Mouse (Mus musculus): ENCODE results near the gene Egfem1. TPM values are rescaled to one million over a fixed set of nuclear protein-coding genes. Genes with fewer than 3 reads are reported as not detected.

Gene Egfem1
- polyA plus RNA-seq, 1 experiment, result not detected

GRCm38 (mm10) chr3:29701126-29701525 is 619.3 kb downstream of the Egfem1 start:
- WGBS, result 59% methylated on average over 2 of the region's 2 CpGs
- H3K27ac ChIP-seq (ENCODE audit: control insufficient read depth, insufficient read depth, low read depth, low read length, poor library complexity), result no peak overlapping the region
- TF ChIP-seq CTCF (IDR thresholded peaks at IDR 0.05; ENCODE audit: control insufficient read depth, insufficient read depth, low read length) (no peak), POLR2A (IDR thresholded peaks at IDR 0.05; ENCODE audit: borderline replicate concordance, control insufficient read depth, low read depth, low read length) (no peak)
- no peak overlapping the region for H3K4me3 ChIP-seq (replicated peaks; ENCODE audit: control insufficient read depth, low read depth, low read length)
- no peaks in the 10 kb centered on the region for H3K4me1 ChIP-seq (ENCODE audit: control insufficient read depth, insufficient read depth, low read length)

- no peak overlapping the region for H3K4me3 ChIP-seq (replicated peaks; ENCODE audit: control insufficient read depth, low read depth, low read length)
- WGBS, result 74% methylated on average over 2 of the region's 2 CpGs
- no peak overlapping the region for H3K27ac ChIP-seq (ENCODE audit: control insufficient read depth, insufficient read depth, low read depth, low read length, poor library complexity)
- no peaks in the 10 kb centered on the region for H3K4me1 ChIP-seq (ENCODE audit: control insufficient read depth, insufficient read depth, low read length)
- no peak for TF ChIP-seq CTCF (IDR thresholded peaks at IDR 0.05; ENCODE audit: control insufficient read depth, insufficient read depth, low read length)
- TF ChIP-seq POLR2A (IDR thresholded peaks at IDR 0.05; ENCODE audit: borderline replicate concordance, control insufficient read depth, low read depth, low read length), result no peak
Measured at GRCm38 (mm10) chr3:29706816-29707215, 625.0 kb downstream of the Egfem1 start.

GRCm38 (mm10) chr3:29707467-29707866 is 625.6 kb downstream of the Egfem1 start:
- Histone ChIP-seq H3K4me1 (ENCODE audit: control insufficient read depth, insufficient read depth, low read length) (no peaks in the 10 kb centered on the region), H3K4me3 (replicated peaks; ENCODE audit: control insufficient read depth, low read depth, low read length) (no peak overlapping the region), H3K27ac (ENCODE audit: control insufficient read depth, insufficient read depth, low read depth, low read length, poor library complexity) (no peak overlapping the region)
- TF ChIP-seq CTCF (IDR thresholded peaks at IDR 0.05; ENCODE audit: control insufficient read depth, insufficient read depth, low read length) (no peak), POLR2A (IDR thresholded peaks at IDR 0.05; ENCODE audit: borderline replicate concordance, control insufficient read depth, low read depth, low read length) (no peak)
- WGBS, result 78% methylated on average over 1 of the region's 1 CpGs

- TF ChIP-seq POLR2A (IDR thresholded peaks at IDR 0.05; ENCODE audit: borderline replicate concordance, control insufficient read depth, low read depth, low read length) (no peak), CTCF (IDR thresholded peaks at IDR 0.05; ENCODE audit: control insufficient read depth, insufficient read depth, low read length) (no peak)
- no peak overlapping the region for H3K27ac ChIP-seq (ENCODE audit: control insufficient read depth, insufficient read depth, low read depth, low read length, poor library complexity)
- WGBS, result 59% methylated on average over 8 of the region's 8 CpGs
- no peaks in the 10 kb centered on the region for H3K4me1 ChIP-seq (ENCODE audit: control insufficient read depth, insufficient read depth, low read length)
- no peak overlapping the region for H3K4me3 ChIP-seq (replicated peaks; ENCODE audit: control insufficient read depth, low read depth, low read length)
Measured at GRCm38 (mm10) chr3:29726376-29726967, 644.6 kb downstream of the Egfem1 start.

- no peaks in the 10 kb centered on the region for H3K4me1 ChIP-seq (ENCODE audit: control insufficient read depth, insufficient read depth, low read length)
- TF ChIP-seq CTCF (IDR thresholded peaks at IDR 0.05; ENCODE audit: control insufficient read depth, insufficient read depth, low read length) (no peak), POLR2A (IDR thresholded peaks at IDR 0.05; ENCODE audit: borderline replicate concordance, control insufficient read depth, low read depth, low read length) (no peak)
- H3K27ac ChIP-seq (ENCODE audit: control insufficient read depth, insufficient read depth, low read depth, low read length, poor library complexity), result no peak overlapping the region
- WGBS, result 3% methylated on average over 4 of the region's 4 CpGs
- no peak overlapping the region for H3K4me3 ChIP-seq (replicated peaks; ENCODE audit: control insufficient read depth, low read depth, low read length)
Measured at GRCm38 (mm10) chr3:29730062-29730760, 648.4 kb downstream of the Egfem1 start.

- 86% methylated on average over 1 of the region's 1 CpGs for WGBS
- Histone ChIP-seq H3K27ac (ENCODE audit: control insufficient read depth, insufficient read depth, low read depth, low read length, poor library complexity) (no peak overlapping the region), H3K4me1 (ENCODE audit: control insufficient read depth, insufficient read depth, low read length) (no peaks in the 10 kb centered on the region), H3K4me3 (replicated peaks; ENCODE audit: control insufficient read depth, low read depth, low read length) (no peak overlapping the region)
- TF ChIP-seq POLR2A (IDR thresholded peaks at IDR 0.05; ENCODE audit: borderline replicate concordance, control insufficient read depth, low read depth, low read length), result no peak
- TF ChIP-seq CTCF (IDR thresholded peaks at IDR 0.05; ENCODE audit: control insufficient read depth, insufficient read depth, low read length), result no peak
Measured at GRCm38 (mm10) chr3:29731509-29731908, 649.7 kb downstream of the Egfem1 start.

- no peak overlapping the region for H3K27ac ChIP-seq (ENCODE audit: control insufficient read depth, insufficient read depth, low read depth, low read length, poor library complexity)
- no peaks in the 10 kb centered on the region for H3K4me1 ChIP-seq (ENCODE audit: control insufficient read depth, insufficient read depth, low read length)
- H3K4me3 ChIP-seq (replicated peaks; ENCODE audit: control insufficient read depth, low read depth, low read length), result no peak overlapping the region
- 71% methylated on average over 4 of the region's 4 CpGs for WGBS
- no peak for TF ChIP-seq CTCF (IDR thresholded peaks at IDR 0.05; ENCODE audit: control insufficient read depth, insufficient read depth, low read length)
- no peak for TF ChIP-seq POLR2A (IDR thresholded peaks at IDR 0.05; ENCODE audit: borderline replicate concordance, control insufficient read depth, low read depth, low read length)
Measured at GRCm38 (mm10) chr3:29732626-29733025, 650.8 kb downstream of the Egfem1 start.

GRCm38 (mm10) chr3:29734251-29734650 is 652.4 kb downstream of the Egfem1 start:
- Histone ChIP-seq H3K4me3 (replicated peaks; ENCODE audit: control insufficient read depth, low read depth, low read length) (no peak overlapping the region), H3K27ac (ENCODE audit: control insufficient read depth, insufficient read depth, low read depth, low read length, poor library complexity) (no peak overlapping the region), H3K4me1 (ENCODE audit: control insufficient read depth, insufficient read depth, low read length) (no peaks in the 10 kb centered on the region)
- TF ChIP-seq CTCF (IDR thresholded peaks at IDR 0.05; ENCODE audit: control insufficient read depth, insufficient read depth, low read length) (no peak), POLR2A (IDR thresholded peaks at IDR 0.05; ENCODE audit: borderline replicate concordance, control insufficient read depth, low read depth, low read length) (no peak)
- WGBS, result 80% methylated on average over 6 of the region's 6 CpGs
